Mouse (Mus musculus) granulocyte monocyte progenitor cell, adult 5-6 weeks (primary cell): ENCODE results near the gene Mmrn2. TPM values are rescaled to one million over a fixed set of nuclear protein-coding genes. Genes with fewer than 3 reads are reported as not detected.
"Not testable (repeated sequence)": the region's sequence is repeated elsewhere in the genome, so short reads cannot be mapped to it uniquely, and the experiment has no call there.

ENCODE experiments used
- ATAC-seq: replicated peaks from 2 replicates; pipeline ENCODE4 v1.8.0; 2016; ENCODE audit warnings: mild to moderate bottlenecking, moderate TSS enrichment, inconsistent platforms; ENCODE audit not compliant: poor library complexity, severe bottlenecking
- total RNA-seq, 2 experiments: library from RNA; stranded (forward) in 1 of 2; stranded (reverse) in 1 of 2; fragments of 200-712, 200-1000 nt in 1 of 2; fragments of >200 nt in 1 of 2; fragmentation: Nextera tagmentation in 1 of 2; gene quantifications; 2 replicates each; pipeline ENCODE4 v1.2.3; 2014 to 2017

Gene Mmrn2
- total RNA-seq, 2 experiments from 2014 or later = not detected

DNA sequence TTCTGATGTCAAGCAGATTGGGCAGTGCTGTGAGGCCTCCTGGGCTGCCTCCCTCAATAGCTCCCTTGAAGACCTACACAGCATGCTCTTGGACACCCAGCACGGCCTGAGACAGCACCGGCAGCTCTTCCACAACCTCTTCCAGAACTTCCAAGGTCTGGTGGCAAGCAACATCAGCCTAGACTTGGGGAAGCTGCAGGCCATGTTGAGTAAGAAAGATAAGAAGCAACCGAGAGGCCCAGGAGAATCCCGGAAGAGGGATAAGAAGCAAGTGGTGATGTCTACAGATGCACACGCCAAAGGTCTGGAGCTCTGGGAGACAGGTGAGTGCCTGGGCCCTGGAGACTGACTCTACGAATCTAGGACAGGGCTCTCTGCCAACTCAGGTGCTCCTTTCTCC lies 24.0 kb downstream of the Mmrn2 start:
- no peak for ATAC-seq

DNA sequence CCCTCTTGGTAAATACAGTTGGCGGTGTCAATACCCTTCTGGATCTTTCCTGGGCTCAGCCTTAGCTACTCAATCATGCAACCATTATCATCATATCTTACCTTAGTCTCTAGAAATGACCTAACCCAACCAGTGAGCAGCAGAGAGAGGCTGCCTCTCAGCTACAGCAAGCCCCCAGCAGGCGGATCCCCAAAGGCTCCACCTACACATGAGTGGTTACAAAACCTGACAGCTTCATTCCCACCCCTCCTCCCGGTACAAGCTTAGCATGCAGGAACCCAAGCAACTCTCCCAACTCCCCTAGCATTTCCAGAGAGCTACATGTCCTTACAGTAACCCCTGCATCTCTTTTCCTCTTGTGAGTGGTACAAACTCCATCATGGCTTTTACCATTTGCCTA lies 24.8 kb downstream of the Mmrn2 start:
- no peak for ATAC-seq

DNA sequence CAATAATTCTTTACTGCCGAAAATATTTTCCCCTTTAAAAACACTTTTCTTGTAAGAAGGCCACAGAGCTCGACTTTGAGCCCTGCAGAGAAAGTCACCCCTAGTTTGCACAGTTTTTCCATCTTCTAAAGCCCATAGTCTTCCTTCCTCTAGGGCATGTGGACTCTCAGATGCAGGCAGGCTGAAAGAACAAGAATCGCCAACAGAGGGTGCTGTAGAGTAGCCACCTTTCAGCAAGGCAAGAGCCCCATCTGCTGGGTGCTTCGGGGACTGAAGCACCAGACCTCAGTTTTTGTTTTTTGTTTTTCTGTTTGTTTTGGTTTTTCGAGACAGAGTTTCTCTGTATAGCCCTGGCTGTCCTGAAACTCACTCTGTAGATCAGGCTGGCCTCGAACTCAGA lies 25.9 kb downstream of the Mmrn2 start:
- ATAC-seq = peak; percentile 99

DNA sequence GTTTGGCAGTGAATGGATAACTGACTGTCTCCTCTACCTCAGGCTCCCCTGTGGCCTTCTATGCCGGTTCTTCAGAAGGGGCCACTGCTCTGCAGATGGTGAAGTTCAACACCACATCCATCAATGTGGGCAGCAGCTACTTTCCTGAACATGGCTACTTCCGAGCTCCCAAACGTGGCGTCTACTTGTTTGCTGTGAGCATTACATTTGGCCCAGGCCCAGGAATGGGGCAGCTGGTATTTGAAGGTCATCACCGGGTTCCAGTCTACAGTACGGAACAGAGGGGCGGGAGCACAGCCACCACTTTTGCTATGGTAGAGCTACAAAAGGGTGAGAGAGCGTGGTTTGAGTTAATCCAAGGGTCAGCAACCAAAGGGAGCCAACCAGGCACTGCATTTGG lies 27.6 kb downstream of the Mmrn2 start:
- ATAC-seq = no peak

DNA sequence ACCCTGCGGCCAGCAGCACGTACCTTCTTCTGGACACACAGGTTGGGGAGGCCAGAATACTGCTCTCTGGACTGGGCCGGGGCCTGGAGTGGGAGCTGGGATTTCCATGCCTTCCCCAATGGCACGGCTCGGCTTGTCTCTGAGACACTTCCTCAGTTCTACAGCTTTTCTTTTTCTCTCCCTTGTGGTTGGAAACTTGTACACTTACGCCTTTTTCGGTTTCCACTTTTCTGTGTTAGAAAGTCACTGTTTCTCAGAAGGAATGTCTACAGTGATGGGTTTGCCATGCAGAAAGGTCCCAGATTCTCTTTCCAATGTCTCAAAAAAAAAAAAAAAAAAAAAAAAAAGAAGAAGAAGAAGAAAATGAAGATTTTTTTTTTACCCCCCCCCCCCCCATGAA lies 28.2 kb downstream of the Mmrn2 start:
- no peak for ATAC-seq

DNA sequence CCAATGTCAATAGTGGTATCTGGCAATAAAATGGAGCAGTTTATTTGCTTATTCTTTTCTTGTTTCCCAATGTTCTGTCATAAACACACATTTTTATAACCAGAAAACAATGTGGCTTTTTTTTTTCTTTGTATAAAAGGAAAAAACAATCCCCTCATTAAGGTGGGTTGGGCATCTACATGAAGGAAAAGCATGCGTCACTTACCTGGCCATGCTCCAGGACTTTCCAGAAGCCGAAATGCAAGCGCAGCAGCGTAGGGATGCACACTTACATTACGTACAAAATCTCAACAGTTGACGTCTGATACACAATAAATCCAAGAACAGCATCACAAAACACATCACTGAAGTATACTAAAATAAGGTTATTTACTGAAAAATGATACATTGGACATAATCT lies 35.5 kb downstream of the Mmrn2 start:
- ATAC-seq = no peak

- ATAC-seq = no peak
Measured at GRCm38 (mm10) chr14:34412164-34412896, 37.1 kb downstream of the Mmrn2 start.

DNA sequence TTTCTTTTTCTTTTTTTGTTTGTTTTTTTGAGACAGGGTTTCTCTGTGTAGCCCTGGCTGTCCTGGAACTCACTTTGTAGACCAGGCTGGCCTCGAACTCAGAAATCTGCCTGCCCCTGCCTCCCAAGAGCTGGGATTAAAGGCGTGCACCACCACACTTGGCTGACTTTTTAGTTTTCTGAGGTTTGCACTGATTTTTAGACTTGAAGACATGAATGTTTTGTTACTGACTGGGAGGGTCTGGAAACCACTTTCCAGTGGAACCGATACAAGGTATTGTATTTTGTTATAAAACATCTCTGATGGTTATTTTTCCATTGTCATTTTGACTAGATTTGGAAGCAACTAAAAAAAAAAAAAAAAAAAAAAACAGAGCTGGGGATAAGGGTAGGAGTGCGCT lies 41.7 kb downstream of the Mmrn2 start:
- ATAC-seq = not testable (repeated sequence)

- ATAC-seq = no peak
Measured at GRCm38 (mm10) chr14:34417501-34417900, 42.2 kb downstream of the Mmrn2 start.

GRCm38 (mm10) chr14:34421078-34421477 lies 45.8 kb downstream of the Mmrn2 start:
- no peak for ATAC-seq

DNA sequence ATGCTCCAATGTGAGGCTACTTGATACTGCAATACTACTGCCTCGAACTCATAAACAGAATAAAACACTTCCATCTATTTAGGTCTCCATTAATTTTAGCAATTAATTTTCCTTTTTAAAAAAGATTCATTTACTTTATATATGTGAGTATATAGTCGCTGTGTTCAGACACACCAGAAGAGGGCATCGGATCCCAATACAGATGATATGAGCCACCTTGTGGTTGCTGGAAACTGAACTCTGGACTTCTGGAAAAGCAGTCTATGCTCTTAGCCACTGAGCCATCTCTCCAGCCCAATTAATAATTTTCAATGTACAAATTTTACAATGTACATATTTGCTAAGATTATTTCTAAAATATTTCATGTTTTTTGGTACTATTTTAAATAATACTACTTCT lies 53.0 kb downstream of the Mmrn2 start:
- ATAC-seq = no peak

DNA sequence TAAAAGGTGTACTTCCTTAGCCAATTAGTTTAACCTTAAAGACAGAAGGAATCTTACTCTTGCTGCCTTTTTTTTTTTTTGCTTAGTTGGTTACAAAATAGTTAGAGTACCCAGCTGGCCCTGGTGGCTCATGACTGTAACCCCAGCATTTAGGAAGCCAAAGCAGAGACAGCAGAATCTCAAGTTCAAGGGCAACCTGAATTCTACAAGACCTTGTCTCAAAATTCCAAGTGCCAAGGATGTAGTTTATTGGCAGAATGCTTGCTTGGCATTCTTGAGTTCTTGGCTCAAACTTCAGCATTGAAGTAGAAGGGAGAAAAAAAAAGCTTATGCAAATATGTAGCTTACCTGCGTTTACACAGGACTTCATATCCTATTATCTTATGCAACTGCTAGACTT lies 53.8 kb downstream of the Mmrn2 start:
- ATAC-seq = no peak

DNA sequence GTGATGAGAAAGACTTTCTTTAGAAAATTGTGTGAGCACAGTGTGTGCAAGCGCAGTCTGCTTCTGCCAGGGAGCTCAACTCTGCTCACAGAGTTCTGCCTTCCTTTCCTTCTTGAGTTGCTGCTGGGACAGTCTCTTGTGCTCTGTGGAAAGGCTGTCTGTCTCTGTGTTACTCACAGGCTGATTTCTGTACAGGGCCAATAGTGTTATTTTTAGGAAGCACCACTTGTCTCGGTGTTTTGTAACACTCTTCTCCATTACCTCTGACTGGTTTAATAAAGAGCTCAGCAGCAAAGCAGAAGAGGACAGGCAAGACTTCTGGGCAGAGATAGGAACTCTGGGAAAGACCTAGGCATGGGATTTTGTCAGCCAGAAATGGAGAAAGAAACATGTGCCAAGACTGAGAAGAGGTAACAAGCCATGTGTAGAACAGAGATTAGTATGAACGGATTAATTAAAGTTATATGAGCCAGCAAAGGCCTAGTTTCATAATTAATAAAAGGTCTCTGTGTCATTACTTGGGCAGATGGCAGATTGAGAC lies 65.3 kb downstream of the Mmrn2 start:
- no peak for ATAC-seq

DNA sequence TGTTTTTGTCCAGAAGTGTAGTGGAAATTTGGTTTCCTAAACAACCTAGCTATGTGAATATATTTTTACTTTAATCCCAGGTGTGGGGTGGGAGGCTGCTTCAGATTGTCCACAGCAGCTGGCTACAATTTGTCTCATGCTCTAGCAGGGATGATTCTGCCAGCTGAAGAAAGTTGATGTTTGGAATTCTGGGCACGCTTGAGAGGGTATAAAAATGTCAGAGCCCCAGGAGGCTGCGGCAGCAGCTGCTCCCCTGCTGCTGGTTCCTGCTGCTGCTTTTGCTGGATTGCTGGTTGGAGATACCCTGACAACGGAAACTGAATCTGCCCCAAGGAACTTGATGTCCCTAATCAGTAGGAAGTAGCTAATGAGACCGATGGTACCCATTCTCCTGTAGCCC lies 67.3 kb downstream of the Mmrn2 start:
- ATAC-seq = no peak

DNA sequence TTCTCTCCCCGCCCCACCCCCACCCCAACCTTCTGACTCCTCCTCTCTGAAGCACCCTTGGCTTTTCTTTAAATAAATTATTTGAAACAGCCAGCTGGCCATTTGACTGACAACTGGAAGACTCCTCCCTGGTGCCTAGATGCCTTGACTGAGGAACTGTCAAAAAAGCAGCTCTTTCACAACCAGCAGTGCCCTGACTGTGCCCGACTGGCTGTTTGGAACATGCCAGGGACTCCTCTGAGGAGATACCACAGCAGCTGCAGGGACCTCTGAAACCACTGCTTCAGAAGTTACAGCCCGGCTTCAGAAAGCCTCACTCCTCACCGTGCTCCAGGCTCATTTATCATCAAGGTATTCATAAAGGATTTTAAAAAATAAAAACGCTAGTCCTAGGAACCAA lies 69.1 kb downstream of the Mmrn2 start:
- ATAC-seq = no peak

DNA sequence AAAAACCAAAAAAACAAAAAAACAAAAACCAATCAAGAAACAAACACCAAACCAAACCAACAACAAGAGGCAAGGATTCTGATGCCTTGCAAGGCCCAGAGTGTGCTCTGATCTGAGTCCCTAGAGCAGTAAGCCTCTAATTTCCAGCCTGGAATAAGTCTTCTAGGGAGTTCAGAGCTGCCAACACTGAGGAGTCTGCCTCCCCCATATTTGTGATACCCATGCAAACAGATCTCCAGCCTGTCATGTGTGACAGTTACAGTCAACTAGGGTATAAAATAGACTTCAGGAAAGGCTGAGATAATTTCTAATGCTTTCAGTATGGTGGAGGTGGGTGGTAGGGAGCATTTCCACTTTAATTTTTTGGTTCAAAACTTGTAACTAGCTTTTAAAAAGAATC lies 69.7 kb downstream of the Mmrn2 start:
- no peak for ATAC-seq

DNA sequence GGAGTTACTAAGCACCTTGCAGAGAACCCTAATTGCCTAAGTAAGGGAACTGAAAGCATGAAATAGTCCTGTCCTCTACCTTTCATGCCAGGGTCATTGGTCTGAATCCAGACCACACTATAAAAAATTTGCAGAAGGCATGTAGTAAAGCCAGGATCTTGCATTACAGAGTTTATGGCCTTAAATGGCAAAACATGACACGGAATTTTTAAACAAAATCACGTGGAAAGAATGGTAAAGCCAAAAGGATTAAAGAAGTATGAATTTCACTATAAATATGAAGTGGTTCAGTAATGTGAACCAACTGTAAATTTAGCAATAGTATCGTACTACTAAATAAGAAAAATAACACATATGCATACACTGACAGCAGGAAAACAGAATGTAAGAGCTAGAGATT lies 70.1 kb downstream of the Mmrn2 start:
- no peak for ATAC-seq

GRCm38 (mm10) chr14:34446624-34447023 lies 71.4 kb downstream of the Mmrn2 start:
- ATAC-seq = no peak

DNA sequence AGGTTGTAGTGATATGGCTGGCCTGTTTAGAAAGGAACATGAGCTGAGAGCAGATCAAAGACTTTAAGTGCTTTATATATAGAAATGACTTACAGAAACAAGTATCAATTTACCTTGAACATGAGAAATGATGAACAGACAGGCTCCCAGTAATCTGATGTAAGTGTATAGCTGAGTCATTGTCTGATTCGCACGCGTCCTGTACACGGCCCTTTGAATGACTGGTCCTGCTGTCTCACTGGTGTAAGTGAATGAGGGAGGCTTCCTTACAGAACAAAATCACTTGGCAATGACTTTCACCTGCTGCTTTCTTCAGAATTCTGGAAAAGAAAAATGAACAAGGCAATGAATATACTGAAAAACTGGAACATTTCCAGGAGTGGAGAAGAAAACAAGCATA lies 72.4 kb downstream of the Mmrn2 start:
- no peak for ATAC-seq

DNA sequence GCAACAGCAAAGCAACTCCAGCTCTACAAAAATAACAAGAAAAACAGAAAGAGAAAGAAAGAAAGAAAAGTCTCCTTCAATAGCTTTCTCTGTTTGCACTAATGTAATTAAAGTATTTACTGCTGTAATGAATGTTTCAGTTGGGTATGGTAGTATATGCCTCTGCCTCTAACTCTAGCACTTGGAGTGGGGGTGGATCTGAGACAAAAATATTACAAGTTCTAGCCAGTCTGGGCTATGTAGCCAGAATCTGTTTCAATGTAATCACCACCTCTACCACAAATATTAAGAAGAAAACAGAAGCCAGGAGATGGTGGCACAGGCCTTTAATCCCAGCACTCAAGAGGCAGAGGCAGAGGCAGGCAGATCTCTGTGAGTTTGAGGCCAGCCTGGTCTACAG lies 73.1 kb downstream of the Mmrn2 start:
- no peak for ATAC-seq

- no peak for ATAC-seq
Measured at GRCm38 (mm10) chr14:34449807-34450206, 74.5 kb downstream of the Mmrn2 start.

- ATAC-seq = no peak
Measured at GRCm38 (mm10) chr14:34450451-34450850, 75.2 kb downstream of the Mmrn2 start.
